Mouse (Mus musculus) left cerebral cortex, postnatal 4 days (tissue): Measurements from ENCODE around the gene Asb10. TPM values are rescaled to one million over a fixed set of nuclear protein-coding genes. Genes with fewer than 3 reads are reported as not detected.
"Not testable (repeated sequence)": the region's sequence is repeated elsewhere in the genome, so short reads cannot be mapped to it uniquely, and the experiment has no call there.

Experiments used
- DNase-seq: peaks from one replicate; pipeline ENCODE4 v3.0.0-alpha.2; 2022
- intact Hi-C: fragments of 180-260 bp; cut with DNase I; formaldehyde crosslinking; loops from one replicate; pipeline ENCODE4 v1.15.1; 2025
- total RNA-seq, 2 experiments: library from RNA; stranded (reverse); gene quantifications; 2 replicates each; pipeline ENCODE4 v1.2.3; 2021

The Asb10 gene
- total RNA-seq = under 1 TPM in 1 of 2 experiments, not detected in 1; 0.60 TPM

- intact Hi-C loops = no loop called here
- peak; percentile 33 for DNase-seq
Measured at GRCm38 (mm10) chr5:24540387-24541143, at the start of gene Asb10. Gene Asb10, minus strand, starts transcription at chr5:24540978.

DNA sequence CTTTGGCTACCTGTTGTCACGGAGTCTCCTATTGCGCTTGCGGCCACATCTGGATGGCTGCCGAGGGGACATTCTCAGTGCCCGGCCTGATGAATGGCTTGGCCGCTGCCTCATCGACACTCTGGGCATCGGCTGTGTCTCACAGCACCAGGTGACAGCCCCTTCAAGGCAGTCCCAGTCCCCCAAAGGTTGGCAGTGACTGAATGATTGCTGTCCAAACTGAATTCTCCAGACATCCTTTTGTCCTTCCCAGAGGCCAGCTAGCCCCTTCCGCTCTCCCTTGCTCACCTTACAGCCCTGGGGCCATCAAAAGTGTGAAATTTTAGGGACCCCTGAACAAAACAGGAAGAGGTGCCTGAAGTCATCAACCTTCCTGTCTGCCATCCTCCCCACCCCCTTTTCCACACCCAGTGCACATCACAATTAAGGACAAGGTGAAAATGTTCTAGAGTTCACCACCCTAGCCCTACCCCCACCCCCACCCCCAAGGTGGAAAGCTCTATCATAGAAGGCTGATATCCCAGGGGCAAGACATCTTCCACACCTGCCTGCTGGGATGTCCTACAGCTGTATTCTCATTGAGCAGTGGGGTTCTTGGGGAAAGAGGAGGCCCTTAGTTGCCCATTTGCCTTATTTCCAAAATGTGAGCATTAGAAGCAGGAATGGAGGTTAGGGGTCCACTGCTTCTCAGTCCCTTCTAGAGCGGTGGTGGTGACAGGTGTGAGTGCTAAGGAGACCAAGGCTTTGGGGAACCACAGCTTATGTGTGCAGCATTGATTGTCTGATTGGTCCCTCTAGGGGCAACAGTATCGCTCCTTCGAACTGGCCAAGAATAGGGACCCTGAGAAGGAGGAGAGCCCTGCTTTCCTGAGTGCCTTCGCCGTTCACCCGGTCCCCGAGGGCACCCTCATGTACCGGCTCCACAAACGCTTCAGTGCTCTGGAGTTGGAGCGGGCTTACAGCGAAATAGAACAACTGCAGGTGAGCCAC lies 49.0 kb upstream of the Asb10 start:
- no peak for DNase-seq
- intact Hi-C loops = loop anchor here (10.0 kb wide), 1 partner anchor 105 kb away; no protein-coding TSS in a partner anchor

DNA sequence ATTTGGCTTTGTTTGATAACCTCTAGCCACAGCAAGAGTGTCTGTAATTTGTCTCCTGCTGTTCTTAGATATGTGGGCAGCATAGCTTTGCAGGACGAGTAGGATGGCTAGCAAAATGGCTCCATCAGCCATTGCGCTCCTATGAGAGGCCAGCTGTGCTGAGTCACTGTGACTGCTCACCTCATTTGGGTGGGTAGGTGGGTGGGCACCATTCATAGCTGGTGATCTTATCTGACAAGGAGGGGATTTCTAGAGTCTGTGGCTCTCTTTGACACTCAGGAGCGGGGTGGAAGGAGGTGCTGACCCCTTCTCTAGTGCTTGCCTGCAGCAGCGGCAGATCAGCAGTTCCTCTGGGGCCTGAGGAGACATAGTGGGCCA lies 46.4 kb upstream of the Asb10 start:
- intact Hi-C loops = no loop called here
- no peak for DNase-seq

GRCm38 (mm10) chr5:24586547-24587199 lies 45.9 kb upstream of the Asb10 start, which contains the start of gene Chpf2:
Gene Chpf2, plus strand, starts transcription at chr5:24586741.
- intact Hi-C loops = no loop called here
- peak; percentile 83 for DNase-seq

DNA sequence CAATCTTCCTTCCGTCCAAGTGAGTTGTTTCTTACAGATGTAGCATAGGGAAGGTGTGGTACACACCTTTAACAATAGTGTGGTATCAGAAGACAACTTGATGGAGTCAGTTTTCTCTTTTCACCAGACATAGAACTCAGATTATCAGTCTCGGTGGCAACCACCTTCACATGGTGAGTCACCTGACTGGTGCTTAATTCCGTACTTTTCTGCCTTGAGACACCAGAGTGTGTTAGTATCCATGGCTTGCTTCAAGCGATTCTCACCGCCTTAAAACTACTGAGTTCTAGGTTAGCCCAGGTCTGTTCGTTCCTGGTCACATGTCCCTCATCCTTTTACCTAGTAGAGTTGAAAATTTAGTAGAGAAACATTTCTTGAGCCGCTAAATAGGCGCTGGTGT lies 45.3 kb upstream of the Asb10 start:
- intact Hi-C loops = no loop called here
- no peak for DNase-seq

- no peak for DNase-seq
- intact Hi-C loops = no loop called here
Measured at GRCm38 (mm10) chr5:24578109-24578963, 37.6 kb upstream of the Asb10 start.

- DNase-seq = peak; percentile 100
- intact Hi-C loops = no loop called here
Measured at GRCm38 (mm10) chr5:24577183-24577929, 36.6 kb upstream of the Asb10 start, which contains the start of gene Abcf2. Gene Abcf2, minus strand, starts transcription at chr5:24577467.

DNA sequence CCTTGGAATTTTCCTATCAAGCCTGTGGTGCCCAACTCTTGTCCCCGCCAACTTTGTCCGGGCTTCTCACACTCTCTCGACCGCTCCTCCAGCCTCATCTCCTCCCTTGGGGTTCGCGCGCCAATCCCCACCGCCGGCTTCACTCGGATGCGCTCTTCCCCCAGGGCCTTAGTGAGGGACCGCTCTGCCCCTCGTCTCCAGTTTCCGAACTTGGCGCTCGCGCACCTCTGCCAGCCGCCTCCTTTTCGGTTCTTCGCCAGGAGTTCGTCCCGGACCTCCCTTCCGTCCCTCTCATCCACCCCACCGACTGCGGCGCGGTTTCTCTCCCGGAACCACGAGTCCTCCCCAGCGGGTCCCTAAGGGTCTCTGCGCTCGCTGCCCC lies 36.0 kb upstream of the Asb10 start:
- DNase-seq = no peak
- intact Hi-C loops = no loop called here

DNA sequence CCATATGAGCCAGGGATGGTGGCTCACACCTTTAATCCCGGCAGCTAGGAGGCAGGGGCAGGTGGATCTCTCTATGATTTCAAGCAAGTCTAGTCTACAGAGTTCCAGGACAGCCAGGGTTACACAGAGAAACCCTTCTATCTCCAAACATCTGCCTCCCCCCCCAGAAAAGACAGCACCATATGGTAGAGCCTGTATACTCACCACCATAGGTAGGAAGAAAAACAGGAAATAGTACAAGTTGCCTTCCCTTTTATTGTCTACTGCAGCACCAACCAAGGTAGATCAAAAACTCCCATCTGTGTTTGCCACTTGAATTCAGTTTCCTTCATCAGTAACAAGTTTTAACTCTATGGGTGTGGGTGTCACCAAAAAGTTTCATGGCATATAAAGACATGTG lies 35.2 kb upstream of the Asb10 start:
- no peak for DNase-seq
- intact Hi-C loops = no loop called here

- no peak for DNase-seq
- intact Hi-C loops = no loop called here
Measured at GRCm38 (mm10) chr5:24556709-24557108, 15.9 kb upstream of the Asb10 start, which contains the start of gene 4931409K22Rik. Gene 4931409K22Rik, minus strand, starts transcription at chr5:24556809.

DNA sequence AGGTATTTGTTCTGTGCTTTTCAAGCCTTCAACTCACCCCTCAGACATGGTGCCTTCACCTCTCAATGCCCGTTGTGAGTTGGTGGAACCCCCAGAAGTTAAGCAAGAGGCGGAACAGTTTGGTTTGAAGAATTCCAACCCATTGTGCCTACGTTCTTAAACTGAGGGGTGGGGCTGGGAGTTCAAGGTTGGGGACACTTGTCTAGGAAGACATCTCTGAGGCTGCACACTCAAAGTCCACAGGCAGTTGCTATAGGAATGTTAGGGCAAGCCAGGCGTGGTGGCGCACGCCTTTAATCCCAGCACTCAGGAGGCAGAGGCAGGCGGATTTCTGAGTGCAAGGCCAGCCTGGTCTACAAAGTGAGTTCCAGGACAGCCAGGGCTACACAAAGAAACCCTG lies 14.6 kb upstream of the Asb10 start:
- intact Hi-C loops, DNase-seq: not testable (repeated sequence)

- intact Hi-C loops = no loop called here
- DNase-seq = no peak
Measured at GRCm38 (mm10) chr5:24553621-24554244, 13.0 kb upstream of the Asb10 start.

DNA sequence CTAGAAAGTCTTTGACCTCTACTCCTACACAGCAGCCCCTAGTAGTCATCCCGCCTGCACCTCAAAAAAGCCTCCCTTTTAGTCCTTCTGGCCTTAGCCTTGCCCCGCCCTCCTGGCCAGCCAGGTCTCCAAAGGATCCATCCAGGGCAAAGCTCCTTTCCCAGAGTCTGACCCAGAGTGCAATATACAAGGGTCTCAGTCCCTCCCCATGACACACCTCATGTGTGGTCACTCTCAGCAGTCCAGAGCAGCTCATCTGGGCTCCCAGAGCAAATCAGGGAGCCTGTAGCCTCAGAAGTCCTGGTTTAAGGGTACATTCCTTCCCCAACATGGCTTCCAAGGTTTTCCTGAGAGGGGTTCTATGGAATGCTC lies 10.5 kb upstream of the Asb10 start:
- no peak for DNase-seq
- intact Hi-C loops = no loop called here

DNA sequence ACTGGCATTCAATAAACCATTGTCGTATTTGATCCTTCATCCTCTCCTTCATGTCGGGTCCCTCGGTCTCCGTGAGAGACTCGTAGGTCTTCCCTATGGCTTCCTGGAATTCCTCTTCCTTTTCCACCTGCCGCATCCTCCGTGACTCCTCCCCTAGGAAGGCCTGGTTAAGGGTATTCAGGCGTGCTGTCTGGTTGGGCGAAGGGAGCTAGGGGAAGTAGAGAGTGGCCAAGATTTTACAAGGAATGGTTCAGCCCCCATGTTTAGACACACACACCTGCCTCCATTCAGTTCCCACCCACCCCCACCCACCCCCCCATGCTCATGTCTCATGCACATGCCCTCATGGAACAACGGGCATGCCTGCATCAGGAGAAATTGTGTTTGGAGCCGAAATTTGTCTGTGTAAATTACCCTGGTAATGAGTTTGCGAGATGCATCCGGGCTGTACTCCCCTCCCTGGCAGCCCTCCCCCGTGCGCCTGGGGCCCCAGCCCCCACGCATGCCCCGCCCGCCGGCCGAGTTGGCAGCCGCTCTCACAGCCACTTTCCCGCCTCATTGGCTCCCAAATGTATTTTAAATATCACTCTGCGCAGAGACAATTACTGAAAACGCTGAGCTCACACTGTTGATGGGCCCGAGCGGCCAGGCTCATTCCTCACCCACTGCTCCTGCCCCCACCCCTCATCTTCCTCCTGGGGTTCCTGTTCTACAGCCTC lies 10.0 kb upstream of the Asb10 start:
- peak; percentile 67 for DNase-seq
- intact Hi-C loops = no loop called here

DNA sequence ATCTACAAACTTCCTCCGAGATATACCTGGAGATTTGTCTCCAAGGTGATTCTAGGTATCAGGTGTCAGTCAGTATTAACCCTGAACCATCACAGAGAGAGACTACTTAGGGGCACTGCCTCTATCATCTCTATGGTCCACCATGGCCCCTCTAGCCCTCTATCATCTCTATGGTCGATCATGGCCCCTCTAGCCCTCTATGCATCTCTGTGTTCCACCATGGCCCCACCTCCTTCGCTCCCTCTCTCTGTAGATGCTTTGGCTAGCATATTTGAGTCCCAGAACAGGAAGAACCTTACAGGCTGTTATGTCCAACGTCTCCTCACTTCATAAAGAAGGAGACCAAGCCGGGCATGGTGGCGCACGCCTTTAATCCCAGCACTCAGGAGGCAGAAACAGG lies 1.9 kb upstream of the Asb10 start:
- no peak for DNase-seq
- intact Hi-C loops = no loop called here

GRCm38 (mm10) chr5:24541144-24541569 lies 379 bp upstream of the Asb10 start:
- no peak for DNase-seq
- intact Hi-C loops = no loop called here

- DNase-seq = no peak
- intact Hi-C loops = no loop called here
Measured at GRCm38 (mm10) chr5:24539571-24540296, 1.0 kb downstream of the Asb10 start.

- peak; percentile 43 for DNase-seq
Measured at GRCm38 (mm10) chr5:24537618-24538017, 3.2 kb downstream of the Asb10 start.

More at GRCm38 (mm10) chr5:24537618-24538017, 3.2 kb downstream of the Asb10 start:
- intact Hi-C loops = no loop called here
